Mouse (Mus musculus): ENCODE data around the gene Loxl3. TPM values are rescaled to one million over a fixed set of nuclear protein-coding genes. Genes with fewer than 3 reads are reported as not detected.

Loxl3 gene
- total and polyA plus RNA-seq, 2 experiments from 2014 or later: 4.3 to 9.8 TPM

DNA sequence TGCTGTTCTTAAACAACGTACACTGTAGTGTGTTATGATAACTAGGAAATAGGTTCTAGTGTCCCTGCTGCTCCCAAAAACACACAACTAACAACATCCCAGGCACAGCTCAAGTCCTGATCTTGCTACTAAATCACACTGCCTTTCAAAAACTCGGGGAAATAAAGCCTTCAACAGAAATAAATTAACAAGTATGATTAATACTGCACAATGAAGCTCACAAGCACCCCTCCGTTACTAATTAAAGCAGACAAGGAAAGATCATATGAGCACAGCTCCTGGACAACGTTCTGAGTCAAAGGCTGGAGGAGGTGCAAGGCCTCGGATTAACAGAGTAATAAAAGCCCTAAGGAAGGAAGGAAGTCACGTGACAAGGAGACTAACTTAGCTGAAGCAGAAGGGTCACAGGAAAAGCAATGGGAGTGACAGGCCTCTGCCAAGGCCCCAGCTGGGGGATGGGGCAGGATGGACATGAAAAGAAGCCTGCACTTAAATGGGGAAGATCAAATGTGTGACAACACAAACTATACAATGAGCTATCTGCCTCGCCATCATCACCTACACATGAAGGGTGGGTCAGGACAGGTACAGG lies 36.4 kb upstream of the Loxl3 start:
- H3K27ac ChIP-seq (ENCODE audit: low read depth): peak overlapping the region; percentile 70
- DNase-seq (ENCODE audit: low spot score) (peak; percentile 50), ATAC-seq (ENCODE audit: insufficient read depth, low read depth) (peak; percentile 33)
- no peaks in the 10 kb centered on the region for H3K36me3 ChIP-seq (replicated peaks; ENCODE audit: control insufficient read depth, insufficient read depth, low read length)
- TF ChIP-seq CTCF (IDR thresholded peaks at IDR 0.05; ENCODE audit: low read depth) (no peak), EP300 (IDR thresholded peaks at IDR 0.05; ENCODE audit: low read depth) (no peak)
- 38% methylated on average over 7 of the region's 7 CpGs for WGBS
- H3K9me3 ChIP-seq (replicated peaks; ENCODE audit: control insufficient read depth, low read length): no peaks in the 10 kb centered on the region
- H3K9ac ChIP-seq (replicated peaks; ENCODE audit: low read depth, low read length): no peak overlapping the region
- H3K27me3 ChIP-seq (ENCODE audit: control insufficient read depth, insufficient read depth, low read length): 0 out of 2 replicates have a peak, but pooled peaks cover 2% of the 10 kb centered on the region
- H3K4me1 ChIP-seq (ENCODE audit: control insufficient read depth, insufficient read depth): no peaks in the 10 kb centered on the region
- no peak overlapping the region for H3K4me2 ChIP-seq (ENCODE audit: low read depth, low read length)
- H3K4me3 ChIP-seq (ENCODE audit: low read depth, low read length): no peak overlapping the region

DNA sequence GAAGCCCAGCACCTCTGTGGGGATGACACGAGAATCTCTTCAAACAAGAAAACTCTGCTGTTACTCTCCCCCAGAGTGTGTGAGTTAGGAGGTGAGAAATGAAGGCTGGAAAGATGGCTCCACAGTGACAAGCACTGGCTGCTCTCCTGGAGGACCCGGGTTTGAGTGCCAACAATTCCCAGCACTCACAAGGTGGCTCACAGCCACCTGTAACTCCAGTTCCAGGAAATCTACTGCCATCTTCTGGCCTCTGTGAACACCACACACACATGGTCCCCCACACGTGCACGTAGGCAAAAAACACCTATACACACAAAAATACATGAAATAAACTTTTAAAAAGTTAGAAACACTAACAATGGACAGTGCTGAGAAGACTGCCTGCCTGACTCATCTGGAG lies 35.6 kb upstream of the Loxl3 start:
- Histone ChIP-seq H3K4me2 (ENCODE audit: low read depth, low read length) (no peak overlapping the region), H3K4me3 (ENCODE audit: low read depth, low read length) (no peak overlapping the region), H3K27me3 (ENCODE audit: control insufficient read depth, insufficient read depth, low read length) (0 out of 2 replicates have a peak, but pooled peaks cover 2% of the 10 kb centered on the region), H3K27ac (ENCODE audit: low read depth) (peak overlapping the region; percentile 28; the same call in 1 of the 2 replicates), H3K9me3 (replicated peaks; ENCODE audit: control insufficient read depth, low read length) (no peaks in the 10 kb centered on the region), H3K4me1 (ENCODE audit: control insufficient read depth, insufficient read depth) (no peaks in the 10 kb centered on the region), H3K9ac (replicated peaks; ENCODE audit: low read depth, low read length) (no peak overlapping the region), H3K36me3 (replicated peaks; ENCODE audit: control insufficient read depth, insufficient read depth, low read length) (no peaks in the 10 kb centered on the region)
- WGBS: 78% methylated on average over 4 of the region's 4 CpGs
- ATAC-seq (ENCODE audit: insufficient read depth, low read depth) (no peak), DNase-seq (ENCODE audit: low spot score) (no peak)
- no peak for TF ChIP-seq CTCF (IDR thresholded peaks at IDR 0.05; ENCODE audit: low read depth)
- no peak for TF ChIP-seq EP300 (IDR thresholded peaks at IDR 0.05; ENCODE audit: low read depth)

DNA sequence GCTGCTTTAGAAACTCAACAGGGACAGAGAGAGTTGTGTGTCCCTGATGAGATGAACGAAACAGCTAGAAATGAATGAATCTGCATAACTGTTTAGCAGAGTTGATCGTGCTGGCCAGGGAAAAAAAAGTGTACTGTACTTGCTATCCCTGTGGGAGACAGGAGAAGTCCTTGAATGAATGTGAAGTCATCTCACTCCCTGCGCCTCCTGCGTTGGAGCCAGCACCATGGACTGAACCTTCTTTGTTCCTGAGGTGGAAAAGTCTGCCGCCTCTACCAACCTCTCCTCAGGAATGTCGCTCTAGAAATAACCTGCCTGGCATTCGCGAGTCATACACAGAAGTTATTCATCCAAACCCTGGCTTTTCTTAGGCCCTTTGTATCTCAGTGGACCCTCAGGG lies 34.0 kb upstream of the Loxl3 start:
- Histone ChIP-seq H3K27me3 (ENCODE audit: control insufficient read depth, insufficient read depth, low read length) (0 out of 2 replicates have a peak, but pooled peaks cover 2% of the 10 kb centered on the region), H3K27ac (ENCODE audit: low read depth) (no peak overlapping the region), H3K4me3 (ENCODE audit: low read depth, low read length) (no peak overlapping the region), H3K9ac (replicated peaks; ENCODE audit: low read depth, low read length) (no peak overlapping the region), H3K4me1 (ENCODE audit: control insufficient read depth, insufficient read depth) (peaks cover 9% of the 10 kb centered on the region), H3K9me3 (replicated peaks; ENCODE audit: control insufficient read depth, low read length) (no peaks in the 10 kb centered on the region), H3K36me3 (replicated peaks; ENCODE audit: control insufficient read depth, insufficient read depth, low read length) (no peaks in the 10 kb centered on the region), H3K4me2 (ENCODE audit: low read depth, low read length) (no peak overlapping the region)
- no peak for DNase-seq (ENCODE audit: low spot score)
- TF ChIP-seq CTCF (IDR thresholded peaks at IDR 0.05; ENCODE audit: low read depth): no peak
- no peak for TF ChIP-seq EP300 (IDR thresholded peaks at IDR 0.05; ENCODE audit: low read depth)
- no peak for ATAC-seq (ENCODE audit: insufficient read depth, low read depth)
- 36% methylated on average over 8 of the region's 8 CpGs for WGBS

DNA sequence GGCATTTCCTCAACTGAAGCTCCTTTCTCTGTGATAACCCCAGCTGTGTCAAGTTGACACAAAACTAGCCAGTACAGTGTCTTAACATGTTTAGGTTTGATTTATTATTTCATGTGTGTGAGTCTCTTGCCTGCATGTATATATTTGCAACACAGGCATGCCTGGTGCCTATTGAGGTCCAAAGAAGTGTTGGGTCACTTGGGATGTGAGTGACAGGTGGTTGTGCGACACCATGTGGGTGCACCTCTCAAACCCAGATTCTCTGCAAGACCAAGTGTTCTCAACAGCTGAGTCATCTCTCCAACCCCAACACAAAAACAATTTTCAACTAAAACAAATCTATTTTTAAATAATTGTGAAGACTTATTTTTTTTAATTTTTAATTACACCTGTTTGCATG lies 30.9 kb upstream of the Loxl3 start:
- Histone ChIP-seq H3K27ac (ENCODE audit: low read depth) (no peak overlapping the region), H3K4me1 (ENCODE audit: control insufficient read depth, insufficient read depth) (peaks cover 12% of the 10 kb centered on the region), H3K4me3 (ENCODE audit: low read depth, low read length) (no peak overlapping the region), H3K9me3 (replicated peaks; ENCODE audit: control insufficient read depth, low read length) (no peaks in the 10 kb centered on the region), H3K9ac (replicated peaks; ENCODE audit: low read depth, low read length) (no peak overlapping the region), H3K36me3 (replicated peaks; ENCODE audit: control insufficient read depth, insufficient read depth, low read length) (no peaks in the 10 kb centered on the region), H3K27me3 (ENCODE audit: control insufficient read depth, insufficient read depth, low read length) (no peaks in the 10 kb centered on the region), H3K4me2 (ENCODE audit: low read depth, low read length) (no peak overlapping the region)
- DNase-seq (ENCODE audit: low spot score) (no peak), ATAC-seq (ENCODE audit: insufficient read depth, low read depth) (no peak)
- no peak for TF ChIP-seq EP300 (IDR thresholded peaks at IDR 0.05; ENCODE audit: low read depth)
- TF ChIP-seq CTCF (IDR thresholded peaks at IDR 0.05; ENCODE audit: low read depth): no peak
- 96% methylated on average over 1 of the region's 1 CpGs for WGBS

DNA sequence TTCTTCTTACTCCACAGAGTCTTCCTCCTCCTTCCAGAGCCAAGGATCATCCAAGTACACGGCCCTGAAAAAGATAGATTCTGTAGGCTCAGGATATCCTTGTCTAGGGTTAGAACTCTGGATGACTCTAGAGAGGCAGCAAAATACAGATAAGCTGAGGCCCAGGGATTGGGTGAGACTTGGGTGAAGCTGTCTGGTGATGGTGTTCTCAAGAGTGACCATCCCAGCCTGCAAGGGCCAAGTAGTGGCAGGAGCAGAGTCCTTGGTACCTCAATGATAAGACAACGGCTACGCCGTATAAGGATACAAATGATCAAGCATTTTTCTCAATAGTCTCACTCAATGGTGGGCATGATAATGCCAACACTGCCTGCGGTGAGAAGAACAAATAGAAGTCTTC lies 30.1 kb upstream of the Loxl3 start:
- Histone ChIP-seq H3K9me3 (replicated peaks; ENCODE audit: control insufficient read depth, low read length) (no peaks in the 10 kb centered on the region), H3K4me3 (ENCODE audit: low read depth, low read length) (no peak overlapping the region), H3K27me3 (ENCODE audit: control insufficient read depth, insufficient read depth, low read length) (no peaks in the 10 kb centered on the region), H3K27ac (ENCODE audit: low read depth) (no peak overlapping the region), H3K4me1 (ENCODE audit: control insufficient read depth, insufficient read depth) (peaks cover 12% of the 10 kb centered on the region), H3K36me3 (replicated peaks; ENCODE audit: control insufficient read depth, insufficient read depth, low read length) (no peaks in the 10 kb centered on the region), H3K4me2 (ENCODE audit: low read depth, low read length) (no peak overlapping the region), H3K9ac (replicated peaks; ENCODE audit: low read depth, low read length) (no peak overlapping the region)
- TF ChIP-seq EP300 (IDR thresholded peaks at IDR 0.05; ENCODE audit: low read depth) (no peak), CTCF (IDR thresholded peaks at IDR 0.05; ENCODE audit: low read depth) (no peak)
- DNase-seq (ENCODE audit: low spot score) (no peak), ATAC-seq (ENCODE audit: insufficient read depth, low read depth) (no peak)
- WGBS: 92% methylated on average over 5 of the region's 5 CpGs

DNA sequence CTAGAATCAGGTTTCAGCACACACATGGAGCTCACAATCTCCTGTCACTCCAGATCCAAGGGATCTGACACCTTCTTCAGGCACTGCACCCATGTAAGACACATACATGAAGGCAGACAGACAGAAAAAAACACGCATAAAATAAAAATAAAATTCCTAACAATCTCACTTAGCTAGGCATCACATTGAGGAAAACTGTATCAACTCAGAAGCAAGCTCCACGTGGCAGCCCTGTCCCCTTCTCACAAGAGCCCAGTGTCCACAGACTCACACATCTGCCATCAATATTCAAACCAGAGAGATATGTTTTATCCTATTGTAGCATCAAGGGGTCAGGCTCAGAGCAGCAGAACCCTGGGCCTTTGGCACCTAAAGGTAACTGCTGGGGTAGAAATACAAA lies 29.7 kb upstream of the Loxl3 start:
- no peak overlapping the region for H3K4me2 ChIP-seq (ENCODE audit: low read depth, low read length)
- no peaks in the 10 kb centered on the region for H3K27me3 ChIP-seq (ENCODE audit: control insufficient read depth, insufficient read depth, low read length)
- DNase-seq (ENCODE audit: low spot score) (no peak), ATAC-seq (ENCODE audit: insufficient read depth, low read depth) (no peak)
- 78% methylated on average over 2 of the region's 2 CpGs for WGBS
- peaks cover 12% of the 10 kb centered on the region for H3K4me1 ChIP-seq (ENCODE audit: control insufficient read depth, insufficient read depth)
- H3K9ac ChIP-seq (replicated peaks; ENCODE audit: low read depth, low read length): no peak overlapping the region
- H3K9me3 ChIP-seq (replicated peaks; ENCODE audit: control insufficient read depth, low read length): no peaks in the 10 kb centered on the region
- peak overlapping the region; percentile 22; the same call in 1 of the 2 replicates for H3K27ac ChIP-seq (ENCODE audit: low read depth)
- no peak overlapping the region for H3K4me3 ChIP-seq (ENCODE audit: low read depth, low read length)
- TF ChIP-seq EP300 (IDR thresholded peaks at IDR 0.05; ENCODE audit: low read depth) (no peak), CTCF (IDR thresholded peaks at IDR 0.05; ENCODE audit: low read depth) (no peak)
- no peaks in the 10 kb centered on the region for H3K36me3 ChIP-seq (replicated peaks; ENCODE audit: control insufficient read depth, insufficient read depth, low read length)
